In genomic region chr17:45723732-45724573, GRCm38 (mm10) we compare ENCODE assay signal across 8 mouse cellular contexts. TPM values are rescaled to one million over a fixed set of nuclear protein-coding genes. Genes with fewer than 3 reads are reported as not detected.
DNase-seq lines count a peak whose midpoint lies in the region; ATAC-seq and TF ChIP-seq lines count a peak whose summit lies in the region.

No protein-coding gene starts in this region.

- peak; percentile 90 to 100 (median 92) for TF ChIP-seq CTCF in MEL (IDR thresholded peaks at IDR 0.05 in 2 of 3, conservative IDR thresholded peaks at IDR 0.05 in 1 of 3; ENCODE audit: control insufficient read depth in 1 of 3, insufficient read depth in 1 of 3, low read depth in 2 of 3, low read length in 3 of 3, poor library complexity in 1 of 3, severe bottlenecking in 1 of 3)

- H3K9me3 ChIP-seq in MEL (replicated peaks; ENCODE audit: insufficient read depth, low read length): no peaks in the 10 kb centered on the region
- no peaks in the 10 kb centered on the region for H3K9me3 ChIP-seq in forebrain, embryonic 11.5 days (ENCODE audit: control insufficient read depth, low read length)

- H3K4me1 ChIP-seq in MEL (ENCODE audit: control insufficient read depth in 1 of 2, insufficient read depth in 2 of 2, low read length in 2 of 2): peaks cover 7 to 10% of the 10 kb centered on the region in 2 experiments; a peak in 3 of 4 replicates
- no peaks in the 10 kb centered on the region; the same call in 1 of the 2 replicates for H3K4me1 ChIP-seq in forebrain, embryonic 11.5 days (replicated peaks; ENCODE audit: control insufficient read depth, insufficient read depth, low read length)

- H3K79me2 ChIP-seq in MEL (ENCODE audit: control insufficient read depth, insufficient read depth, low read length, poor library complexity): no peaks in the 10 kb centered on the region

- H3K4me3 ChIP-seq in MEL (ENCODE audit: control insufficient read depth in 1 of 2, insufficient read depth in 1 of 2, low read depth in 2 of 2, low read length in 2 of 2): peak overlapping the region; percentile 12 to 23; a peak in 3 of 4 replicates
- H3K4me3 ChIP-seq in forebrain, embryonic 11.5 days (ENCODE audit: low read depth, low read length): peak overlapping the region; percentile 40

- H3K27me3 ChIP-seq in MEL (ENCODE audit: control insufficient read depth in 1 of 2, insufficient read depth in 2 of 2, low read length in 2 of 2): no peaks in the 10 kb centered on the region
- no peaks in the 10 kb centered on the region for H3K27me3 ChIP-seq in forebrain, embryonic 11.5 days (ENCODE audit: control insufficient read depth, insufficient read depth, low read length)

- no peak overlapping the region for H3K27ac ChIP-seq in MEL (ENCODE audit: control insufficient read depth, low read depth, low read length)
- H3K27ac ChIP-seq in forebrain, embryonic 11.5 days (ENCODE audit: low read depth, low read length): no peak overlapping the region

- no peak for TF ChIP-seq EP300 in MEL (IDR thresholded peaks at IDR 0.05; ENCODE audit: low read depth in 1 of 2, low read length in 2 of 2)

- no peaks in the 10 kb centered on the region; a peak in 1 of 4 replicates for H3K36me3 ChIP-seq in MEL (ENCODE audit: control insufficient read depth in 1 of 2, insufficient read depth in 2 of 2, low read length in 2 of 2)
- H3K36me3 ChIP-seq in forebrain, embryonic 11.5 days (ENCODE audit: control insufficient read depth, insufficient read depth, low read length): no peaks in the 10 kb centered on the region

- no peak overlapping the region for H3K9ac ChIP-seq in MEL (ENCODE audit: control insufficient read depth, low read depth, low read length, poor library complexity, severe bottlenecking)
- peak overlapping the region; percentile 76 for H3K9ac ChIP-seq in forebrain, embryonic 11.5 days (ENCODE audit: low read length)

- peak; percentile 63 for ATAC-seq in forebrain, embryonic 11.5 days (replicated peaks; ENCODE audit: low FRiP score)

- peak; percentile 84 for DNase-seq in MEL (ENCODE audit: low read depth, low spot score)
- peak; percentile 80 for DNase-seq in c-Kit-positive CD71-positive TER-119-positive erythroid progenitor cells, embryonic 14.5 days (ENCODE audit: low spot score)
- DNase-seq in forebrain, embryonic 11.5 days (ENCODE audit: low spot score): peak; percentile 94
- DNase-seq in heart, postnatal 4 days: peak; percentile 92
- DNase-seq in layer of hippocampus, adult 8-10 months (ENCODE audit: low spot score in 2 of 2): peak; percentile 47 to 84
- peak; percentile 89 for DNase-seq in lung, postnatal 10 days
- DNase-seq in ovary, postnatal 36 days (ENCODE audit: low spot score): peak; percentile 77
- peak; percentile 87 for DNase-seq in thymus, postnatal 4 days

- TF ChIP-seq POLR2A in MEL (IDR thresholded peaks at IDR 0.05; ENCODE audit: control insufficient read depth in 1 of 2, insufficient read depth in 1 of 2, low read depth in 1 of 2, low read length in 2 of 2, poor library complexity in 1 of 2): no peak

- TF ChIP-seq RAD21 in MEL (IDR thresholded peaks at IDR 0.05; ENCODE audit: low read depth, low read length): peak; percentile 71

- WGBS in forebrain, embryonic 11.5 days: 5% methylated on average over 25 of the region's 25 CpGs

- peak overlapping the region; percentile 71 for H3K4me2 ChIP-seq in forebrain, embryonic 11.5 days (ENCODE audit: low read depth, low read length, severe bottlenecking)

TF ChIP-seq in MEL, 35 proteins besides CTCF, POLR2A, EP300 and RAD21:
- no peak for TF ChIP-seq USF2 (IDR thresholded peaks at IDR 0.05; ENCODE audit: borderline replicate concordance in 1 of 2, insufficient read depth in 1 of 2, low read depth in 1 of 2, low read length in 2 of 2)
- TF ChIP-seq E2F4 (IDR thresholded peaks at IDR 0.05; ENCODE audit: borderline replicate concordance, low read depth, low read length): no peak
- peak; percentile 52; the same call in 1 of the 2 replicates for TF ChIP-seq ZC3H11A (IDR thresholded peaks at IDR 0.05; ENCODE audit: low read depth, low read length)
- no peak for TF ChIP-seq HCFC1 (IDR thresholded peaks at IDR 0.05; ENCODE audit: low read depth, low read length)
- TF ChIP-seq SMC3 (IDR thresholded peaks at IDR 0.05; ENCODE audit: low read depth, low read length): peak; percentile 65
TF ChIP-seq in MEL: peak in this region for 2.

RNA-seq across cellular contexts. Expression of gene 1600014C23Rik, which starts 9.7 kb away (rescaled TPM):
- 0.81 and 2.1 TPM in 2 replicates for total RNA-seq in MEL (2012; rRNA removed)
- polyA plus RNA-seq in MEL (2012; ENCODE audit: insufficient read depth in 1 of 2, insufficient read length in 2 of 2, low read depth in 1 of 2, low replicate concordance in 2 of 2, missing spikeins in 1 of 2): 1 to 10 TPM in 1 of 2 experiments, not detected in 1; 2.7 TPM
- 0.55 and 0.99 TPM in 2 replicates for polyA plus RNA-seq in forebrain, embryonic 11.5 days (2014; fragmentation: Nextera tagmentation; extraction: Ambion mirVana)
- under 1 TPM in 1 of 2 experiments, not detected in 1; 0.97 TPM for total RNA-seq in heart, postnatal 4 days (2021)
- not detected for total RNA-seq in layer of hippocampus, adult 8-10 months (2022)

RNA-seq across cellular contexts. Expression of gene Tmem63b, which starts 37.2 kb away (rescaled TPM):
- 12.0 and 12.3 TPM in 2 replicates for total RNA-seq in MEL (2012; rRNA removed)
- polyA plus RNA-seq in MEL (2012; ENCODE audit: insufficient read depth in 1 of 2, insufficient read length in 2 of 2, low read depth in 1 of 2, low replicate concordance in 2 of 2, missing spikeins in 1 of 2): 10 to 100 TPM in 1 of 2 experiments, not detected in 1; 37.9 TPM
- 49.8 and 54.5 TPM in 2 replicates for polyA plus RNA-seq in forebrain, embryonic 11.5 days (2014; fragmentation: Nextera tagmentation; extraction: Ambion mirVana)
- 10 to 100 TPM; 74.3 to 77.1 TPM for total RNA-seq in heart, postnatal 4 days (2021)
- 100 to 1,000 TPM; 160 to 184 (median 166) TPM for total RNA-seq in layer of hippocampus, adult 8-10 months (2022)

RNA-seq across cellular contexts. Expression of gene Mrpl14, which starts 37.8 kb away (rescaled TPM):
- total RNA-seq in MEL (2012; rRNA removed): 66.2 and 68.0 TPM in 2 replicates
- polyA plus RNA-seq in MEL (2012; ENCODE audit: insufficient read depth in 1 of 2, insufficient read length in 2 of 2, low read depth in 1 of 2, low replicate concordance in 2 of 2, missing spikeins in 1 of 2): 100 to 1,000 TPM in 1 of 2 experiments, not detected in 1; 159 TPM
- 107 and 108 TPM in 2 replicates for polyA plus RNA-seq in forebrain, embryonic 11.5 days (2014; fragmentation: Nextera tagmentation; extraction: Ambion mirVana)
- total RNA-seq in heart, postnatal 4 days (2021): 10 to 100 TPM; 89.8 to 90.8 TPM
- total RNA-seq in layer of hippocampus, adult 8-10 months (2022): 10 to 100 TPM; 36.8 to 48.9 (median 39.1) TPM
